Mouse (Mus musculus) spleen, adult 2 months (tissue): ENCODE measurements around the gene Gm36864. TPM values are rescaled to one million over a fixed set of nuclear protein-coding genes. Genes with fewer than 3 reads are reported as not detected.

Experiments used
- DNase-seq, 2 experiments: peaks; one replicate each; pipeline versions ENCODE4 v3.0.0 to v3.0.0-alpha.2; 2012 to 2021; ENCODE audit warnings: low spot score in 2 of 2, low read depth in 1 of 2
- H3K27ac ChIP-seq: fragments of 200-500 bp; 2 replicates; pipeline ENCODE4 v1.5.1; 2012; ENCODE audit warnings: low read length, inconsistent platforms; ENCODE audit not compliant: insufficient read depth
- H3K27me3 ChIP-seq: fragments of 200-500 bp; 2 replicates; pipeline ENCODE4 v1.6.1; 2012; ENCODE audit warnings: mild to moderate bottlenecking, moderate library complexity, low read length, inconsistent platforms; ENCODE audit not compliant: control insufficient read depth, insufficient read depth
- H3K36me3 ChIP-seq: fragments of 200-500 bp; 2 replicates; pipeline ENCODE4 v1.6.1; 2012; ENCODE audit warnings: mild to moderate bottlenecking, low read length, inconsistent platforms; ENCODE audit not compliant: control insufficient read depth, insufficient read depth
- H3K4me1 ChIP-seq: fragments of 200-500 bp; 2 replicates; pipeline ENCODE4 v1.6.1; 2011; ENCODE audit warnings: inconsistent platforms; ENCODE audit not compliant: control insufficient read depth, insufficient read depth, insufficient read length
- H3K4me3 ChIP-seq: fragments of 200-500 bp; 2 replicates; pipeline ENCODE4 v1.5.1; 2011; ENCODE audit warnings: mild to moderate bottlenecking, inconsistent platforms; ENCODE audit not compliant: insufficient read depth, insufficient read length; ENCODE audit errors: extremely low read depth
- CTCF ChIP-seq: fragments of 200-500 bp; IDR thresholded peaks from 2 replicates; pipeline ENCODE4 v1.5.1; 2011; ENCODE audit warnings: mild to moderate bottlenecking, inconsistent platforms; ENCODE audit not compliant: insufficient read depth, insufficient read length, insufficient replicate concordance; ENCODE audit errors: extremely low read depth
- POLR2A ChIP-seq: fragments of 200-500 bp; IDR thresholded peaks from 2 replicates; pipeline ENCODE4 v1.6.1; 2011; ENCODE audit warnings: low read depth, low read length, inconsistent platforms
- WGBS: fragments of 180-500 bp; shearing (Covaris S2); methylation state at CpG from one replicate; pipeline ENCODE4 v1.1.7; 2018; 5-methylcytosine and 5-hydroxymethylcytosine counted together
- polyA plus RNA-seq: library from polyadenylated mRNA; depleted of rRNA; stranded (reverse); fragments of >200 nt; gene quantifications from 2 replicates; pipeline ENCODE4 v1.2.3, GENCODE M21; 2012

Gene Gm36864
- polyA plus RNA-seq, 1 experiment: not detected

DNA sequence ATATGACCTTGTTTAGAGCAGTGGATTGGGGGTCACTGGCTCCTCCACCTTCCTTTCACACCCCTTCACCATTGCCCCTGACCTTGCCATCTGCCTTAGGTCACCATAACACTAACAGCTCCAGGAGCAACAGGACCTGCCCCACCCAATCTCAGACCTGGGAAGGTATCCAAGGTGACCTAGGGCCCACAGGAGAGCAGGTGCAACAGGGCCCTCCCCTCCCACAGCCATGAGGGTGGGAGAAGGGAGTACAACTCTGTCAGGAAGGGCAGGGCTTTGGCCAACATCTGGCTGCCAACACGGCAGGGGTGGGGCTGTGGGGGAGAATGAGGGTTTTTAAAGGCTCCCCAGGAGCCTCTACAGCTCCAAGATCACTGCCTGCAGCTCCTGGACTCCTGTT lies 10.9 kb upstream of the Gm36864 start, which contains the start of gene Klk1:
Gene Klk1 (plus strand): TSS at position 285 of the 400 bp plus-strand sequence.
- WGBS: 17% methylated on average over 1 of the region's 1 CpGs
- no peak for DNase-seq
- Histone ChIP-seq H3K4me1 (no peaks in the 10 kb centered on the region), H3K4me3 (no peak within 1 kb of the TSS), H3K36me3 (no peaks in the 10 kb centered on the region), H3K27ac (no peak within 1 kb of the TSS), H3K27me3 (no peaks in the 10 kb centered on the region; the same call in 1 of the 2 replicates)
- TF ChIP-seq POLR2A: no peak
- TF ChIP-seq CTCF: no peak

DNA sequence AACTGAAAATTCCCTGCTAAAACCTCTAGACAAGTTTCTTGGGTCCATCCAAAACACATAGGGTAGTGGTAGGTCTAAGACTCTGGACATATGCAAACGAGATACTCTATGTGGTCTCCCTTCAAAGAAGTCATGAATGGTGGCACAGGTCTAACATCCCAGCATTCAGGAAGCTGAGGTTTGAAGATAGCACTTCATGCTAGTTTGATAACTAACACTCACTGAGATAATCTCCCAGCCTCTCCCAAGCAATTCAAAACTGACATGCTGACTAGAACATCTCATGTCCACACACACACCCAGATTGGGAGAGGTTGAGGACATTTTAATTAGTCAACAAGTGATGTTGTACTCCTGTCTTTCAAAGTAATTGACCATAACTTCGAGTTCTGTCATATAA lies 3.9 kb downstream of the Gm36864 start:
- 49% methylated on average over 2 of the region's 2 CpGs for WGBS
- H3K27ac ChIP-seq: no peak overlapping the region

DNA sequence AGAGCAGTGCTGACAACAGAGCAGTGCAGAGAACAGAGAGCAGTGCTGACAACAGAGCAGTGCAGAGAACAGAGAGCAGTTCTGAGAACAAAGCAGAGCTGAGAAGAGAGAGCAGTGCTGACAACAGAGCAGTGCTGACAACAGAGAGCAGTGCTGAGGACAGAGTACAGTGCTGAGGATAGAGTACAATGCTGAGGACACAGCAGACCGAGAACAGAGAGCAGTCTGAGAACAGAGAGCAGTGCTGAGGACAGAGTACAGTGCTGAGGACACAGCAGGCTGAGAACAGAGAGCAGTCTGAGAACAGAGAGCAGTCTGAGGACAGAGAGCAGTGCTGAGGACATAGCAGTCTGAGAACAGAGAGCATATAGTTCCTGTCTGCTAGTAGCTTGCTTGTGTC lies 4.7 kb downstream of the Gm36864 start:
- Histone ChIP-seq H3K27ac (no peak overlapping the region), H3K4me3 (no peak overlapping the region), H3K27me3 (no peaks in the 10 kb centered on the region), H3K36me3 (no peaks in the 10 kb centered on the region), H3K4me1 (peaks cover 6% of the 10 kb centered on the region; the same call in 1 of the 2 replicates)
- no peak for DNase-seq
- WGBS: 67% methylated on average over 1 of the region's 1 CpGs
- no peak for TF ChIP-seq POLR2A
- no peak for TF ChIP-seq CTCF

More for the DNA sequence above, 3.9 kb downstream of the Gm36864 start:
- Histone ChIP-seq H3K36me3 (no peaks in the 10 kb centered on the region), H3K27me3 (no peaks in the 10 kb centered on the region), H3K4me3 (no peak overlapping the region), H3K4me1 (no peaks in the 10 kb centered on the region)
- no peak for DNase-seq
- no peak for TF ChIP-seq POLR2A
- no peak for TF ChIP-seq CTCF

DNA sequence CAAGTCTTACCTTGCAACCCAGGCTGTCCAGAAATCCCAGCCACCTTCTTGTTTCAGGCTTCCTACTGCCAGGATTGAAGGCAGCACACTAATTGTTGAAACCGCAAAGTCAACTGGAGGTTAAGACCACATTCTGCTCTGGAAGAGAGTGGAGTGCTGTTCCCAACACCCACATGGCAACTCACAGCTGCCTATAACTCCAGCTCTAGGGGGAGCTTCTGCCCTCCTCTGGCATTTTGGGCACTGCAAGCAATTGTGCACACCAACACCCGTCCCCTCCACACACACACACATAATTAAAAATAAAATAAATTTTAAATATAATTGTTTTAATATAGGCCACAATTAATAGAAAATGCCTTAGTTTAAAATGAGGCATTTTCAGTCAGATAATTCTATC lies 5.2 kb downstream of the Gm36864 start:
- no peak overlapping the region for H3K27ac ChIP-seq
- H3K4me1 ChIP-seq: peaks cover 8% of the 10 kb centered on the region; the same call in 1 of the 2 replicates
- no peaks in the 10 kb centered on the region for H3K27me3 ChIP-seq
- no peaks in the 10 kb centered on the region for H3K36me3 ChIP-seq
- WGBS: 79% methylated on average over 2 of the region's 2 CpGs
- TF ChIP-seq CTCF (no peak), POLR2A (no peak)
- DNase-seq: no peak
- H3K4me3 ChIP-seq: no peak overlapping the region

DNA sequence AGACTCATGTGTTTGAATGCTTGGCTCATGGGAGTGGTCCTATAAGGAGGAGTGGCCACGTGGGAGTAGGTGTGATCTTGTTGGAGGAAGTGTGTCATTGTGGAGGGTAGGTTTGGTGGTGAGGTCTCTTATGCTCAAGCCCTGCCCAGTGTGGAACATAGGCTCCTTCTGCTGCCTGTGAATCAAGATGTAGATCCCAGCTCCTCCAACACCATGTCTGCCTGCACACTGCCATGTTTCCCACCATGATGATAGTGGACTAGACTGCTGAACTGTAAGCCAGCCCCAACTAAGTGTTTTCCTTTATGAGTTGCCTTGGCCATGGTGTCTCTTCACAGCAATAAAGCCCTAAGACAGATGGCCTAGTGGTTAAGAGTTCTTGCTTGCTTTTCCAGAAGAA lies 8.1 kb downstream of the Gm36864 start:
- Histone ChIP-seq H3K27me3 (no peaks in the 10 kb centered on the region), H3K4me3 (no peak overlapping the region), H3K36me3 (no peaks in the 10 kb centered on the region), H3K4me1 (peaks cover 8% of the 10 kb centered on the region; the same call in 1 of the 2 replicates), H3K27ac (no peak overlapping the region)
- TF ChIP-seq CTCF (no peak), POLR2A (no peak)
- no peak for DNase-seq
- WGBS: 62% methylated on average over 1 of the region's 1 CpGs

DNA sequence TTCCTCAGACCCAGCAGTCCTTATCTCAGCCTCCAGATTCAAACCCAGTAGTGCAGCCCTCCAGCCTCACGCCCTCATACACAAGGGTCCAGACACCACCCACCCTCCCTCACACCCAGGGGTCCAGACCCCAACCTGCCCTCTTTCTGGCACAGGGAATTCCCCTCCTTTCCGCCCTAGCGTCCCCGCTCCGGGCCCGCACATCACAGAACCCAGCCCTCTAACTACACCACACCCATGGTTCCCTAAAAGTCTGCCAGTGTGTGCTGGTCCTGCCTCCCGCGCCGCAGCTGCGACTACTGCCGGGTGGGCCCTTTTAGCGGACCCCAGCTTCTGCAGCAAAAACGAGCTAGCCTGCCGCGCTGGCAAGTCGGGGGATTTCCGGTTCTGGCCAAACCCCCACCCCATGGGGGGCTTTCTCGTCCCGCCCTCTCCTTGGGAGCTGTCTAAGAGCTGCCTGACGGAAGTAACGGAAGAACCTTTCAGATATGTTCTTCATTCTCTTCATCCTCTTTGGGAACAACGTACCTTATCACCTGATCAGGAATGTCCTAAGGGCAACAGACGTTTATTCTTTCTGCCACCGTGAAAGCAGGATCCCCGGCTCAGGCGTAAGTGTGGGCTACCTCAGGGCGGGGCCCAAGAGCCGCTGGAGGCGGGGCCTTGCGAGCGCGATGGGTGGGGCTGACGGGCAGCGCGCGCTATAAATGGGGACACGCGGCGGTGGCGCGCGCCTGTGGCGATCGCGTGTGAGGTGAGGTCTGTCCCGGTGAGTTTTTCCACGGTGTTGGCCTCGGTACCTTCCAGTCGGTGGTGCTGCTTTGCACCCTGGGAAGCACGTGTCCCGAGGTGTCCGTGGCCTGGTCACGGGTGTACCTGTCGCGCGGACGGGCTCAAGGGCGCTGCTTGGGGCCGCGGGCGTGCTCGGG lies 10.3 kb downstream of the Gm36864 start, which contains the start of the genes 1700028J19Rik and 2410002F23Rik:
Gene 1700028J19Rik (minus strand): TSS at position 641 of the 929 bp plus-strand sequence.
Gene 2410002F23Rik (plus strand): TSS at position 668 of the 929 bp plus-strand sequence.
- WGBS: under 1% methylated on average over 62 of the region's 62 CpGs
- H3K27ac ChIP-seq: peak within 1 kb of the TSS; percentile 89
- H3K4me3 ChIP-seq: peak within 1 kb of the TSS; percentile 99
- no peaks in the 10 kb centered on the region for H3K27me3 ChIP-seq
- peaks cover 8% of the 10 kb centered on the region; the same call in 1 of the 2 replicates for H3K4me1 ChIP-seq
- H3K36me3 ChIP-seq: peaks cover 13% of the 10 kb centered on the region
- DNase-seq: peak; percentile 82 to 86
- no peak for TF ChIP-seq CTCF
- TF ChIP-seq POLR2A: peak; percentile 97
